Mouse (Mus musculus): ENCODE data around the gene Phka1. TPM values are rescaled to one million over a fixed set of nuclear protein-coding genes. Genes with fewer than 3 reads are reported as not detected.

The Phka1 gene
- total RNA-seq, 2 experiments from 2014 or later, result 23.9 to 24.3 TPM

- DNase-seq (ENCODE audit: extremely low spot score in 1 of 2, low spot score in 1 of 2), result peak; percentile 69 to 86
Measured at GRCm38 (mm10) chrX:102476784-102477183, 167.3 kb downstream of the Phka1 start.

GRCm38 (mm10) chrX:102475555-102475954 is 168.5 kb downstream of the Phka1 start:
- no peak for DNase-seq (ENCODE audit: extremely low spot score in 1 of 2, low spot score in 1 of 2)

Other genes starting within 250 kb of the Phka1 start
- 10 to 100 TPM; 17.1 to 18.4 TPM for gene Hdac8, start 138.9 kb downstream of the Phka1 start, total RNA-seq (2021)
- not detected for gene Gm3880, start 42.7 kb upstream of the Phka1 start, total RNA-seq (2021)
- not detected for gene Gm9112, start 63.4 kb upstream of the Phka1 start, total RNA-seq (2021)
- not detected for gene Dmrtc1b, start 63.6 kb upstream of the Phka1 start, total RNA-seq (2021)
- not detected for gene Dmrtc1c1, start 158.7 kb upstream of the Phka1 start, total RNA-seq (2021)
- gene Dmrtc1c2, start 210.4 kb upstream of the Phka1 start, total RNA-seq (2021), result not detected
- not detected for gene 1700031F05Rik, start 223.7 kb upstream of the Phka1 start, total RNA-seq (2021)

Data from layer of hippocampus, postnatal 25 days (tissue).